Mouse (Mus musculus): ENCODE results near the gene Gsg1. TPM values are rescaled to one million over a fixed set of nuclear protein-coding genes. Genes with fewer than 3 reads are reported as not detected.

Gsg1 gene
- 0.09 and 0.13 TPM in 2 replicates for polyA plus RNA-seq (2012; rRNA removed)

GRCm38 (mm10) chr6:135254153-135254552 lies at the start of gene Gsg1:
Gene Gsg1, minus strand, starts transcription at chr6:135254351.

GRCm38 (mm10) chr6:135197921-135198532 lies 56.1 kb downstream of the Gsg1 start, which contains the start of the genes Fam234b and Hebp1:
Gene Fam234b, plus strand, starts transcription at chr6:135197977.
Gene Hebp1, minus strand, starts transcription at chr6:135198022.

Other genes with a start within 250 kb of the Gsg1 start
- 49.0 and 50.8 TPM in 2 replicates for gene Ddx47, start 242.7 kb downstream of the Gsg1 start, polyA plus RNA-seq (2012; rRNA removed)
- gene Gprc5a, start 188.7 kb downstream of the Gsg1 start, polyA plus RNA-seq (2012; rRNA removed), result 0.10 TPM in 2 replicates
- 0.14 and 0.21 TPM in 2 replicates for gene Gprc5d, start 136.1 kb downstream of the Gsg1 start, polyA plus RNA-seq (2012; rRNA removed)
- 16.5 and 19.3 TPM in 2 replicates for gene Fam234b, start 56.4 kb downstream of the Gsg1 start, polyA plus RNA-seq (2012; rRNA removed)
- gene Hebp1, start 56.3 kb downstream of the Gsg1 start, polyA plus RNA-seq (2012; rRNA removed), result 184 and 208 TPM in 2 replicates
- not detected in 2 replicates for gene Pbp2, start 56.1 kb upstream of the Gsg1 start, polyA plus RNA-seq (2012; rRNA removed)
- 1.7 and 3.1 TPM in 2 replicates for gene Emp1, start 108.2 kb upstream of the Gsg1 start, polyA plus RNA-seq (2012; rRNA removed)